9 mouse cellular contexts compared by ENCODE assay signal in genomic region chr11:117881787-117882186, GRCm38 (mm10). TPM values are rescaled to one million over a fixed set of nuclear protein-coding genes. Genes with fewer than 3 reads are reported as not detected.
A peak's percentile ranks its signal among the peaks of the same experiment; 100 is the strongest.
DNase-seq lines count a peak whose midpoint lies in the region; ATAC-seq and TF ChIP-seq lines count a peak whose summit lies in the region.
"Had no signal": no experiment of that assay in that cellular context is flagged by ENCODE, and none has a peak within 500 bp of the region (broad histone marks: within the 10 kb centered on the region; RNA-seq: fewer than 3 reads in every experiment).

No protein-coding gene starts in this region.

- H3K36me3 ChIP-seq in hindbrain, postnatal 0 days (ENCODE audit: insufficient read depth, low read length) = no peaks in the 10 kb centered on the region
- H3K36me3 ChIP-seq in hindbrain, embryonic 12.5 days = no peaks in the 10 kb centered on the region
- H3K36me3 ChIP-seq in lung, postnatal 0 days (ENCODE audit: insufficient read depth, low read length) = no peaks in the 10 kb centered on the region

- peak; percentile 85 for TF ChIP-seq EP300 in lung, postnatal 0 days (IDR thresholded peaks at IDR 0.05)

- H3K27ac ChIP-seq in hindbrain, postnatal 0 days = peak overlapping the region; percentile 29; the same call in 1 of the 2 replicates
- H3K27ac ChIP-seq in hindbrain, embryonic 12.5 days = no peak overlapping the region
- H3K27ac ChIP-seq in lung, postnatal 0 days (ENCODE audit: low read length) = peak overlapping the region; percentile 78

- H3K27me3 ChIP-seq in hindbrain, postnatal 0 days (ENCODE audit: insufficient read depth, low read length) = no peaks in the 10 kb centered on the region
- H3K27me3 ChIP-seq in hindbrain, embryonic 12.5 days = peaks cover 21% of the 10 kb centered on the region
- no peaks in the 10 kb centered on the region for H3K27me3 ChIP-seq in lung, postnatal 0 days (replicated peaks; ENCODE audit: insufficient read depth, low read length)

- WGBS in hindbrain, postnatal 0 days = 12% methylated on average over 8 of the region's 8 CpGs
- 22% methylated on average over 8 of the region's 8 CpGs for WGBS in hindbrain, embryonic 12.5 days
- 8% methylated on average over 8 of the region's 8 CpGs for WGBS in lung, postnatal 0 days

- H3K4me3 ChIP-seq in hindbrain, postnatal 0 days (ENCODE audit: low read length) = no peak overlapping the region
- H3K4me3 ChIP-seq in hindbrain, embryonic 12.5 days = no peak overlapping the region
- H3K4me3 ChIP-seq in lung, postnatal 0 days (ENCODE audit: low read depth, low read length) = no peak overlapping the region

- DNase-seq in hindbrain, postnatal 0 days (ENCODE audit: low spot score) = peak; percentile 25
- peak; percentile 66 for DNase-seq in kidney, adult 18-20 months
- peak; percentile 93 for DNase-seq in lung, postnatal 0 days (ENCODE audit: low spot score)
- no peak for DNase-seq in layer of hippocampus, adult 9-10 months (ENCODE audit: low spot score)
- DNase-seq in cerebellum, adult 9-11 months = no peak

- TF ChIP-seq CTCF in hindbrain, postnatal 0 days (IDR thresholded peaks at IDR 0.05; ENCODE audit: low read depth) = no peak
- no peak for TF ChIP-seq CTCF in lung, postnatal 0 days (IDR thresholded peaks at IDR 0.05)

- peaks cover 27% of the 10 kb centered on the region for H3K4me1 ChIP-seq in hindbrain, postnatal 0 days (ENCODE audit: insufficient read depth, low read length)
- H3K4me1 ChIP-seq in hindbrain, embryonic 12.5 days = peaks cover 27% of the 10 kb centered on the region
- peaks cover 38% of the 10 kb centered on the region for H3K4me1 ChIP-seq in lung, postnatal 0 days (ENCODE audit: insufficient read depth, low read depth, low read length)

- no peak overlapping the region for H3K4me2 ChIP-seq in hindbrain, postnatal 0 days (ENCODE audit: low read depth, low read length)
- H3K4me2 ChIP-seq in hindbrain, embryonic 12.5 days (replicated peaks) = no peak overlapping the region
- no peak overlapping the region for H3K4me2 ChIP-seq in lung, postnatal 0 days (replicated peaks; ENCODE audit: low read depth, low read length)

- ATAC-seq in hindbrain, postnatal 0 days = no peak
- ATAC-seq in hindbrain, embryonic 12.5 days (ENCODE audit: low FRiP score) = no peak
- peak; percentile 28 for ATAC-seq in activated CD4-positive, CD25-positive, alpha-beta regulatory T cell, adult 4 months
- ATAC-seq in lung, postnatal 0 days = peak; percentile 83
- no peak for ATAC-seq in frontal cortex, adult (ENCODE audit: low TSS enrichment)

- H3K9me3 ChIP-seq in hindbrain, postnatal 0 days (ENCODE audit: low read length) = no peaks in the 10 kb centered on the region
- H3K9me3 ChIP-seq in hindbrain, embryonic 12.5 days (replicated peaks) = no peaks in the 10 kb centered on the region
- no peaks in the 10 kb centered on the region for H3K9me3 ChIP-seq in lung, postnatal 0 days (ENCODE audit: low read length)

- 0 out of 2 replicates have a peak overlapping the region, but pooled peaks have one; percentile 2 for H3K9ac ChIP-seq in hindbrain, postnatal 0 days (replicated peaks; ENCODE audit: low read length)
- H3K9ac ChIP-seq in hindbrain, embryonic 12.5 days = no peak overlapping the region
- no peak overlapping the region for H3K9ac ChIP-seq in lung, postnatal 0 days (replicated peaks; ENCODE audit: low read depth)

RNA-seq across cellular contexts. Expression of gene Tha1, which starts 8.5 kb away (rescaled TPM):
- total RNA-seq in hindbrain, postnatal 0 days (2014; rRNA removed) = 1.9 and 4.7 TPM in 2 replicates
- polyA plus RNA-seq in hindbrain, postnatal 0 days (2015; fragmentation: Nextera tagmentation; extraction: Ambion mirVana) = 2.0 and 3.4 TPM in 2 replicates
- 2.7 and 3.1 TPM in 2 replicates for polyA plus RNA-seq in hindbrain, embryonic 12.5 days (2016; fragmentation: Nextera tagmentation; extraction: Ambion mirVana)
- 10 to 100 TPM; 12.8 to 17.7 TPM for polyA plus RNA-seq in activated CD4-positive, CD25-positive, alpha-beta regulatory T cell, adult 4 months (2017; shearing (Covaris generic))
- 6.3 and 8.4 TPM in 2 replicates for polyA plus RNA-seq in lung, postnatal 0 days (2015; fragmentation: Nextera tagmentation; extraction: Ambion mirVana)

RNA-seq across cellular contexts. Expression of gene Tmem235, which starts 21.2 kb away (rescaled TPM):
- total RNA-seq in hindbrain, postnatal 0 days (2014; rRNA removed) = 0.31 and 0.58 TPM in 2 replicates
- polyA plus RNA-seq in hindbrain, postnatal 0 days (2015; fragmentation: Nextera tagmentation; extraction: Ambion mirVana) = 0.09 TPM in 1 of 2 replicates, not detected in the other
- polyA plus RNA-seq in hindbrain, embryonic 12.5 days (2016; fragmentation: Nextera tagmentation; extraction: Ambion mirVana) = not detected in 2 replicates
- not detected for polyA plus RNA-seq in activated CD4-positive, CD25-positive, alpha-beta regulatory T cell, adult 4 months (2017; shearing (Covaris generic))
- not detected in 2 replicates for polyA plus RNA-seq in lung, postnatal 0 days (2015; fragmentation: Nextera tagmentation; extraction: Ambion mirVana)
- total RNA-seq: hematopoietic stem cell, adult 5-6 weeks had no signal

RNA-seq across cellular contexts. Expression of gene Birc5, which starts 32.7 kb away (rescaled TPM):
- 5.6 and 14.6 TPM in 2 replicates for total RNA-seq in hindbrain, postnatal 0 days (2014; rRNA removed)
- 45.3 and 50.4 TPM in 2 replicates for polyA plus RNA-seq in hindbrain, postnatal 0 days (2015; fragmentation: Nextera tagmentation; extraction: Ambion mirVana)
- 181 and 190 TPM in 2 replicates for polyA plus RNA-seq in hindbrain, embryonic 12.5 days (2016; fragmentation: Nextera tagmentation; extraction: Ambion mirVana)
- polyA plus RNA-seq in activated CD4-positive, CD25-positive, alpha-beta regulatory T cell, adult 4 months (2017; shearing (Covaris generic)) = 100 to 1,000 TPM in 1 of 2 experiments, 10 to 100 TPM in 1; 88.3 to 110 TPM
- polyA plus RNA-seq in lung, postnatal 0 days (2015; fragmentation: Nextera tagmentation; extraction: Ambion mirVana) = 15.0 and 26.2 TPM in 2 replicates

RNA-seq across cellular contexts. Expression of gene Tk1, which starts 55.9 kb away (rescaled TPM):
- total RNA-seq in hindbrain, postnatal 0 days (2014; rRNA removed) = 26.1 and 31.5 TPM in 2 replicates
- 21.2 and 25.0 TPM in 2 replicates for polyA plus RNA-seq in hindbrain, postnatal 0 days (2015; fragmentation: Nextera tagmentation; extraction: Ambion mirVana)
- polyA plus RNA-seq in hindbrain, embryonic 12.5 days (2016; fragmentation: Nextera tagmentation; extraction: Ambion mirVana) = 57.9 and 59.0 TPM in 2 replicates
- polyA plus RNA-seq in activated CD4-positive, CD25-positive, alpha-beta regulatory T cell, adult 4 months (2017; shearing (Covaris generic)) = 10 to 100 TPM; 52.4 to 88.7 TPM
- 12.4 and 16.0 TPM in 2 replicates for polyA plus RNA-seq in lung, postnatal 0 days (2015; fragmentation: Nextera tagmentation; extraction: Ambion mirVana)

RNA-seq across cellular contexts. Expression of gene Afmid, which starts 56.1 kb away (rescaled TPM):
- total RNA-seq in hindbrain, postnatal 0 days (2014; rRNA removed) = 4.8 and 7.5 TPM in 2 replicates
- 7.9 and 9.0 TPM in 2 replicates for polyA plus RNA-seq in hindbrain, postnatal 0 days (2015; fragmentation: Nextera tagmentation; extraction: Ambion mirVana)
- 2.9 and 4.6 TPM in 2 replicates for polyA plus RNA-seq in hindbrain, embryonic 12.5 days (2016; fragmentation: Nextera tagmentation; extraction: Ambion mirVana)
- 10 to 100 TPM; 23.5 to 24.7 TPM for polyA plus RNA-seq in activated CD4-positive, CD25-positive, alpha-beta regulatory T cell, adult 4 months (2017; shearing (Covaris generic))
- polyA plus RNA-seq in lung, postnatal 0 days (2015; fragmentation: Nextera tagmentation; extraction: Ambion mirVana) = 2.4 and 2.9 TPM in 2 replicates

Comparison
In these comparisons a context has a peak if more than half of its experiments do, and no peak if none do; other contexts are left out.
1. ATAC-seq: peak in activated CD4-positive, CD25-positive, alpha-beta regulatory T cell, adult 4 months (single experiment) and lung, postnatal 0 days (single experiment); none in hindbrain, postnatal 0 days (single experiment), hindbrain, embryonic 12.5 days (single experiment) and frontal cortex, adult (single experiment).
2. DNase-seq: peak in hindbrain, postnatal 0 days (single experiment), kidney, adult 18-20 months (single experiment) and lung, postnatal 0 days (single experiment); none in layer of hippocampus, adult 9-10 months (single experiment) and cerebellum, adult 9-11 months (single experiment).